Mouse (Mus musculus) erythroblast, embryonic 14.5 days (primary cell): ENCODE data around the gene Anks1.

Source experiments
- GATA1 ChIP-seq: IDR thresholded peaks from 2 replicates; pipeline ENCODE4 v1.6.1; 2012; ENCODE audit warnings: low read length, inconsistent platforms, mixed read lengths
- TAL1 ChIP-seq: IDR thresholded peaks from 3 replicates; pipeline ENCODE4 v1.6.1; 2012; ENCODE audit warnings: low read length, inconsistent platforms, mixed read lengths

- TF ChIP-seq GATA1, result no peak
- TF ChIP-seq TAL1, result no peak
Measured at GRCm38 (mm10) chr17:28000389-28000788, 91.3 kb downstream of the Anks1 start.
